Mouse (Mus musculus) C2C12 (cell line): ENCODE measurements around the gene Zfp607b. TPM values are rescaled to one million over a fixed set of nuclear protein-coding genes. Genes with fewer than 3 reads are reported as not detected.
A peak's percentile ranks its signal among the peaks of the same experiment; 100 is the strongest.

Experiments used
- H3K27me3 ChIP-seq: one replicate; pipeline ENCODE4 v1.6.1; 2011; ENCODE audit not compliant: control insufficient read depth, insufficient read depth, insufficient read length
- H3K36me3 ChIP-seq: one replicate; pipeline ENCODE4 v1.6.1; 2011; ENCODE audit not compliant: control insufficient read depth, insufficient read depth
- H3K4me3 ChIP-seq: one replicate; pipeline ENCODE4 v1.5.1; 2011; ENCODE audit warnings: mild to moderate bottlenecking, control low read depth; ENCODE audit not compliant: poor library complexity, insufficient read depth, severe bottlenecking
- H3K79me2 ChIP-seq: one replicate; pipeline ENCODE4 v1.6.1; 2011; ENCODE audit not compliant: control insufficient read depth, insufficient read depth
- H3K79me3 ChIP-seq: one replicate; pipeline ENCODE4 v1.6.1; 2011; ENCODE audit warnings: low read depth, control low read depth
- H3ac ChIP-seq: one replicate; pipeline ENCODE3; 2011; ENCODE audit warnings: low read depth; ENCODE audit not compliant: control insufficient read depth, insufficient read length
- CEBPB ChIP-seq: IDR thresholded peaks from one replicate; pipeline ENCODE4 v1.6.1; 2011; ENCODE audit warnings: low read depth, mild to moderate bottlenecking, control low read depth, moderate library complexity
- CTCF ChIP-seq: IDR thresholded peaks from one replicate; pipeline ENCODE4 v1.5.1; 2011; ENCODE audit not compliant: control insufficient read depth, insufficient read depth, insufficient read length
- FOSL1 ChIP-seq: IDR thresholded peaks from one replicate; pipeline ENCODE4 v1.8.0; 2011; ENCODE audit warnings: mild to moderate bottlenecking, low read length; ENCODE audit not compliant: poor library complexity, insufficient read depth, severe bottlenecking
- MAX ChIP-seq: IDR thresholded peaks from one replicate; pipeline ENCODE4 v1.6.1; 2011; ENCODE audit warnings: mild to moderate bottlenecking, control low read depth
- MYOD1 ChIP-seq: IDR thresholded peaks from one replicate; pipeline ENCODE4 v1.6.1; 2011; ENCODE audit warnings: low read depth; ENCODE audit not compliant: control insufficient read depth, insufficient read length
- MYOG ChIP-seq: IDR thresholded peaks from one replicate; pipeline ENCODE4 v1.6.1; 2011; ENCODE audit not compliant: control insufficient read depth, insufficient read length; ENCODE audit errors: extremely low read depth
- USF1 ChIP-seq: IDR thresholded peaks from one replicate; pipeline ENCODE4 v1.6.1; 2011; ENCODE audit warnings: low read depth, mild to moderate bottlenecking, control low read depth, moderate library complexity
- polyA plus RNA-seq: library from polyadenylated mRNA; unstranded; fragments of >200 nt; fragmentation: generic; extraction: Trizol; gene quantifications from one replicate; pipeline ENCODE4 v1.2.1, GENCODE M21; 2012; ENCODE audit warnings: missing spikeins

Zfp607b gene
- polyA plus RNA-seq, 1 experiment, result 0.75 TPM

- no peaks in the 10 kb centered on the region for H3K36me3 ChIP-seq
- no peaks in the 10 kb centered on the region for H3K27me3 ChIP-seq
- no peaks in the 10 kb centered on the region for H3K79me2 ChIP-seq
- no peak for TF ChIP-seq MYOD1
- no peak for TF ChIP-seq USF1
- no peak for TF ChIP-seq CTCF
- no peak for TF ChIP-seq FOSL1
- no peak for TF ChIP-seq MYOG
- TF ChIP-seq CEBPB, result no peak
- TF ChIP-seq MAX, result no peak
- no peak overlapping the region for H3ac ChIP-seq
- no peak overlapping the region for H3K4me3 ChIP-seq
- no peaks in the 10 kb centered on the region for H3K79me3 ChIP-seq
Measured at GRCm38 (mm10) chr7:27725566-27726538, 36.7 kb downstream of the Zfp607b start.

GRCm38 (mm10) chr7:27727471-27727870 is 38.3 kb downstream of the Zfp607b start:
- no peak overlapping the region for H3ac ChIP-seq
- H3K79me3 ChIP-seq, result peaks cover 5% of the 10 kb centered on the region
- H3K36me3 ChIP-seq, result no peaks in the 10 kb centered on the region
- TF ChIP-seq MAX (no peak), MYOD1 (no peak), USF1 (no peak), FOSL1 (no peak), CTCF (no peak), CEBPB (no peak), MYOG (no peak)
- no peak overlapping the region for H3K4me3 ChIP-seq
- peaks cover 9% of the 10 kb centered on the region for H3K79me2 ChIP-seq
- no peaks in the 10 kb centered on the region for H3K27me3 ChIP-seq

GRCm38 (mm10) chr7:27731281-27731883 is 42.2 kb downstream of the Zfp607b start, which contains the start of gene Zfp60:
Gene Zfp60 (plus strand): TSS chr7:27731389.
- no peak for TF ChIP-seq MAX
- TF ChIP-seq MYOG, result no peak
- Histone ChIP-seq H3ac (peak within 1 kb of the TSS; percentile 69), H3K27me3 (no peaks in the 10 kb centered on the region), H3K4me3 (peak within 1 kb of the TSS; percentile 47), H3K36me3 (no peaks in the 10 kb centered on the region), H3K79me2 (peaks cover 49% of the 10 kb centered on the region), H3K79me3 (peaks cover 31% of the 10 kb centered on the region)

- Histone ChIP-seq H3K4me3 (peak overlapping the region; percentile 47), H3K79me2 (peaks cover 49% of the 10 kb centered on the region), H3ac (peak overlapping the region; percentile 69), H3K79me3 (peaks cover 31% of the 10 kb centered on the region), H3K27me3 (no peaks in the 10 kb centered on the region), H3K36me3 (no peaks in the 10 kb centered on the region)
- TF ChIP-seq FOSL1, result no peak
- no peak for TF ChIP-seq CEBPB
- TF ChIP-seq MAX, result no peak
- no peak for TF ChIP-seq USF1
- no peak for TF ChIP-seq CTCF
- TF ChIP-seq MYOD1, result no peak
- TF ChIP-seq MYOG, result no peak
Measured at GRCm38 (mm10) chr7:27731946-27732345, 42.8 kb downstream of the Zfp607b start.

GRCm38 (mm10) chr7:27732508-27732907 is 43.4 kb downstream of the Zfp607b start:
- H3K79me2 ChIP-seq, result peaks cover 49% of the 10 kb centered on the region
- peak overlapping the region; percentile 47 for H3K4me3 ChIP-seq
- peaks cover 31% of the 10 kb centered on the region for H3K79me3 ChIP-seq
- H3K27me3 ChIP-seq, result no peaks in the 10 kb centered on the region
- no peak for TF ChIP-seq MAX
- TF ChIP-seq CTCF, result no peak
- no peak for TF ChIP-seq MYOG
- no peak for TF ChIP-seq MYOD1
- no peak for TF ChIP-seq USF1
- H3ac ChIP-seq, result no peak overlapping the region
- H3K36me3 ChIP-seq, result no peaks in the 10 kb centered on the region
